Mouse (Mus musculus): ENCODE measurements around the gene Tomm20l.
"Not testable (repeated sequence)": the region's sequence is repeated elsewhere in the genome, so short reads cannot be mapped to it uniquely, and the experiment has no call there.

Gene Tomm20l

DNA sequence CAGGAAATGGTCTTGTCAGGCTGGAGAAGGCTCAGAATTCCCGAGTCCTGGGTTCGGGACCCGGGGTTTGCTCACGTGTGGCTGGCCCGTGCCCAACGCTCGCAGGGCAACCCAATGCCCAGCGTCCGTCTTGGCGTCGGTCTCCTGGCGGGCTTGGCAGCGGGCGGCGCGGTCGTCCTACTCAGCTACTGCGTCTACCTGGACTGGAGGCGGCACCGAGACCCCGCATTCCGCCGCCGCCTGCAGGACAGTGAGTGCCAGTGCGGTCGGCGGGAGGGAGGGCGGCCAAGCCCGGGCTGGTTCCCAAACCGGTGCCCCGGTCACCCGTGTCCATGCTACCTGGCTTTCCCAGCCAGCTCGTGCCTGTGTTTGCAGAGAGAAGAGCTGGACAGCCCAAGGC lies at the start of gene Tomm20l:
TSS of gene Tomm20l (plus strand) at position 98 of the 400 bp plus-strand sequence.
- DNase-seq: peak; percentile 44

GRCm38 (mm10) chr12:71069846-71070245 lies 41.4 kb upstream of the Tomm20l start:
- DNase-seq: no peak

DNA sequence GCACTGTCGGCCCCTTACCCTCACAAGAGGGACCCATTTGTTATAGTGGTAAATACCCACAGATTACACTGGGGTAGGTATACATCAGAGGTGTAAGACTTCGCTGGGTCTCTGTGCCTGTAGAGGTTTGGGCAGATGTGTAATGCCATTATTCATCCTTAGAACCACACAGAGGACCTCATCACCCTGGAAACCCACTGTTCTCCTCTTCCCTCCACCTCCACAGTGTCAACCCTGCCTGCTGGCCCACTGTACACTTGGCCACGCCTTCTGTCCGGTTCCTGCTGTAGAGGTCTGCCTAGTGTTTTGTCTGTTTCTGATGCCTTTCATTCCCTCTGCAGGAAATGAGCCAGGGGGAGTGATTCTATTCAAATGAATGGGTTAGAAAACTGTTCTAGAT lies 39.2 kb upstream of the Tomm20l start:
- DNase-seq: no peak

GRCm38 (mm10) chr12:71073113-71073730 lies 38.0 kb upstream of the Tomm20l start:
- peak; percentile 20 for DNase-seq

DNA sequence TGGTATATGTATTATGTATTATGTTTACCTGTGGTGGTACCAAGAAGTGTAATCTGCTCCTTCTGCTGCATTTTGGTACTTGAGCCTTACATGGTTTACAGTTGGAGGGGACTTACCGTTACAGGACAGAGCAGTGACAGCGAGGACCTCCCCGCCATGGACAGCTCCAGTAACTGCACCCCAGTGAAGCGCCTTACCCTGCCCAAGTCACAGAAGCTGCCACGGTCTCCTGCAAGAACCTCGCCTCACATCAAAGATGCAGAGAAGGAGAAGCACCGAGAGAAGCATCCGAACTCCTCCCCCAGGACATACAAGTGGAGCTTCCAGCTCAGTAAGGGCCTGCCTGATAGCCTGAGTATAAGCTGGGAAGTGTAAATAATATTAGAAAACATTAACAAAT lies 24.9 kb upstream of the Tomm20l start:
- no peak for DNase-seq

DNA sequence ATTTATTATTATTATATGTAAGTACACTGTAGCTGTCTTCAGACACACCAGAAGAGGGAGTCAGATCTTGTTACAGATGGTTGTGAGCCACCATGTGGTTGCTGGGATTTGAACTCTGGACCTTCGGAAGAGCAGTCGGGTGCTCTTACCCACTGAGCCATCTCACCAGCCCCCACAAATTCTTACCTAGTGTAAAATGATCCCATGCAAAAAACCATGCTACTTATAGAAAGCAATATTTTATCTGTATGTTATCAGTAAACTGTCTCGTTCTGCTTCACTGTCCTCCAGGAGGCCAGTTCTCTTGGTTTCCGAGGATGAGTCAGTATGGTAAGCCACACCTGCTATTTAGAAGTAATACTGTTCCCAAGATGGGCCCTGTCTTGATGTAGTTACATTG lies 7.0 kb upstream of the Tomm20l start:
- DNase-seq: not testable (repeated sequence)

GRCm38 (mm10) chr12:71107216-71107771 lies 3.9 kb upstream of the Tomm20l start:
- no peak for DNase-seq

DNA sequence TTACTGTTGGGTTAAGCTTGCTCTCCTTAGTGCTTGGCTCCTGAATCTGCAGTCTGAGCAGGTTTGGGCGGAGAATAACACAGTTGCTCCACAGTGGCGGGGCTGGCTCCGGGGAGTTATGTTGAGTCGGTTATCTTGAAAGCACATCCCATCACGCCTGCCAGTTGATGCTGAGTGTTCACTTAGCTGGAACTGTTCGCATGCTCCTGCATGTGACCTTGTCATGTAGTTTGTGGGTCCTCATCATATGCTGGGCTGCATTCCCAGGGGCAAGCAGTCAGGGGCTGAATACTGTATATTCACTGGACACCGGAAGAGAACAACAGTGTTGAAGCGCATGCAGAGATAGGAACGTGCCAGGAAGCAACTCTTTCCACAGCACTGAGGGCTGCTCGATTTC lies 1.8 kb downstream of the Tomm20l start:
- DNase-seq: no peak

DNA sequence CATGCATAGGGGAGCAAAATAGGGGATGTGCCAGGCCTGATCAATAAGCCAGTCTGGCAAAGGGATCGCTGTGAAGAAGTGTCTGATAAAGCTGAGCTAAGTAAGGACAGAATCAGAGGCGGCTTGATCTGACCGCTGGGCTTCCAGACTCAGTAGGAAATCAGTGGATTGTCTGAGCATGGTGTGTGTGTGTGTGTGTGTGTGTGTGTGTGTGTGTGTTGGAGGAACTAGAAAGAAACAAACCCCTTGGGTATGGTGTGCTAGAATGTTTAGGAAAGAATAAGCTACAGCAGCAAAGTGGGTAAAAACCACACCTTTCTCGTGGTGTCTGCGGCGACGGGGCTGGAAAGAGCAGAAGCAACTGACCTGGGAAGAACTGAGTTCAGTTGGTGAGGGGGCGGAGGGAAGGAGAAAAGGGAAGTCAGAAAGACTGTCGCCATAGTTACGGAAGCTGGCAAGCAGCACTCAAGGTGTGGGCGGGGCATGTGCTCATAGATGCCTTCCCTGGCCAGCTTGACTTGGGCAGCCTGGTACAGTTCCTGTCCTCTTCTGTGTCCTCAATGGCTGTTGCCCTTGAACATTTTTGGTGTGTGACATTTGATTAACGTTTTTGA lies 2.6 kb downstream of the Tomm20l start:
- no peak for DNase-seq

DNA sequence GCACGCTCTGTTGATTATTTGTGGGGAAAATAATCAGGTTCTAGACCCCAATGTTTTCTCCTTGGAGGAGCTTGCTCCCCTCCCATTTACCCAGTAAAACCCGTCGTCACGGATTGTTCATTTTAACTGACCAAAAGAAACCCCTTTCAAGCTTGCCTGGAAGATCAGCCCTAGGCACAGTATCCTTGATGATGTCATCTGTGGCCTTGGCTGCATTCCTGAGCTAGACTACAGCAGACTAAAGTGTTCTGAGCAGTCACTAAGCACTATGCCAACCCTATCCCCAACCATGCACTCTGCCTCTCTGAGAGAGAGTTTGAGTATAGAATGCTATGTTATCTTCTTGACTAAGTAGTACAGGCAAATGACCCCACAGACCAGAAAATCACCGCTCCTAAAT lies 5.2 kb downstream of the Tomm20l start:
- DNase-seq: no peak

- DNase-seq: no peak
These were observed 11.5 kb downstream of the Tomm20l start for GRCm38 (mm10) chr12:71122731-71123130.

GRCm38 (mm10) chr12:71123286-71123685 lies 12.1 kb downstream of the Tomm20l start:
- peak; percentile 82 for DNase-seq

- DNase-seq: no peak
These were observed 24.4 kb downstream of the Tomm20l start for GRCm38 (mm10) chr12:71135581-71135980.

DNA sequence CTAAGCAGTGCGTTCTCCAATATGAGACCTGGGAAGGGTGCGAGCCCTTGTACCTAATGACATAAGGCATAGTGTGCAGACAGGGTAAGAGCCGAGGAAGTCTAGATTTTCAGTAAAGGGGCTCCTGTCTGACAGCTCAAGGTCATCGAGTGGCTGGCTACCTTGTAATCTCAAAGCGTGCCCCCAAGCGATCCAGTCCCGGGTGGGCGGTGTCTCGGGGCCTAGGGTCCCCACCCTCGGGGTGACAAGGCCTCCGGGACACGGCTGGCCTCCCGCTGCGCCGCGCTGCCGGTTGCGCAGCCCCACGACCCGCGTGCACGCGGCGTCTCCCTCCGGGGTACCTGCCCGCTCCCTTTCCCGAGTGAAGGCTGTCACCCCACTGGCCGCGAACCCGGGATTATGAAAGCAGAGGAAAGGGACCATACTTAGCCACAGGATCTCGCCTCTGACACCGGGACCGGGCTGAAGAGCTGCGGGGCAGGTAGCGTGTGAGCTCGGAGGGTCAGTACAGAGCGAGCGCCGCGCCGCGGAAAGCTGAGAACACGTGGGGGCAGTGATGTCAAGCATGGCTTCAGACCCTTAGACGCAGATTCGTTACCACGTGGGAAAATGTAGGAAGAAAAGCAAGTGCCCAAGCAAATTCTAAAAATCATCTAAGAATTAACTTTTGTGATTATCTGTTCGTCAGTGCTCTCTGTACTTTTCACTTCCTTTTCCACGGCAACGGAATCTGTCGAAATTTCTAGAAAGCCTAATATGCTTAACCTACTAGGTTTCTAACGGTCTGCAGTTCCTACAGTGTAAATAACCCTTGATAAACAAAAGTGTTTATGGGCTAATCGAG lies 25.1 kb downstream of the Tomm20l start, which contains the start of the genes Timm9 and 2700049A03Rik:
TSS of gene Timm9 (minus strand) at position 555 of the 844 bp plus-strand sequence.
TSS of gene 2700049A03Rik (plus strand) at position 719 of the 844 bp plus-strand sequence.
- DNase-seq: peak; percentile 79

- peak; percentile 72 for DNase-seq
These were observed 25.8 kb downstream of the Tomm20l start for GRCm38 (mm10) chr12:71136974-71137491.

DNA sequence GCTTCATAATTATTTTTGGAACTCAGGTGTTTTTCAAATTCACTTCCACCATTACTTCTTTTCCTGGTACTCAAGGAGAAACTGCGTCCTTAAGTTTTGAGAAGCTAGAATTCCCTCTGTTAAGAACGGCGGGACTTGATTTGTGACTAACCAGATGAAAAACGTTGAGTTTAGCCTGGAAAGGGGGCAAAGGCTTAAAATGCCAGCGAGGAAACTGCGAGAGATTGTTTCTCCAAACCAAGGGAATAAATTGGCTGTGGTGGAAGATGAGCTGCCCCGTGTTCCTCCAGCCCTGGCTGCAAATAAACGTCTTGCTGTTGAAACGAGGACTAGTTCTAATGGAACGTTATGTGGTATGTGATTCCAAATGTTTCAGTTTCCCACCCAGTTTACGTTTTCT lies 26.5 kb downstream of the Tomm20l start:
- no peak for DNase-seq

DNA sequence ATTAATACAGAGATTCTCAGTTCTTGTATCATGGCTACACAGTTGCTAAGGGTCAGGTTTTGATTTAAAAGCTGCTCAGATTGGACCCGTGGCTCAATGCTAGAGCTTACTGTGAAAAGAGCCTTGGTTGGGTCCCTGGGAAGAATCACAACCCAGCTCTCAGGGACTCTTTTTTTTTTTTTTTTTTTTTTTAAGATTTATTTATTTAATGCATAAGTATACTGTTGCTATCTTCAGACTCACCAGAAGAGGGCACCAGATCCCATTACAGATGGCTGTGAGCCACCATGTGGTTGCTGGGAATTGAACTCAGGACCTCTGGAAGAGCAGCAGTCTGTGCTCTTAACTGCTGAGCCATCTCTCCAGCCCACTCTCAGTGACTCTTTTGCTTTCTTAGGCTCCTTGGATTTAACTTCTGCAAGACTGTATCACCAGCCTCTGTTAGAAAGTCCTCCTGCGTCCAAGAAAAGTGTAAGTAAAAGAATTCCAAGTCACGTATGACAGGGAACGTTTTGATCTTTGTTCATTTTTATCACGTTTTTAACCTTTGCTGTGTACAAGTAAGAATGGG lies 28.1 kb downstream of the Tomm20l start:
- DNase-seq: no peak

DNA sequence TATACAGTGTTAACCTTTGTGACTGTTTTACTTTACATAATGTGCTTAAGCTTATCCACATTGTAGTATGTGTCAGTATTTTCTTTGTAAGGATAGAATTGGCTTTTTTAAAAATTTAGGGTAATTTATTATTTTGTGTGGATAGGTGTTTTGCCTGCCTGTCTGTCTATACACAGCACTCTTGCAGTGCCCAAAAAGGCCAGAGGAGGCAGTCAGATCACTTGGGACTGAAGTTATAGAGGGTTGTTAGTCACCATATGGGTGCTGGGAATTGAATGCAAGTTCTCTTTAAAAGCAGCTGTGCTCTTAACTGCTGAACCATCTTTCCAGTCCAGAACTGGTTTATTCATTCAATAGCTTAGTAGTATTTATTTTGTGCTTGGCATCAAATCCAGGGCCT lies 30.0 kb downstream of the Tomm20l start:
- DNase-seq: no peak

- DNase-seq: no peak
These were observed 36.4 kb downstream of the Tomm20l start for GRCm38 (mm10) chr12:71147641-71148040.

GRCm38 (mm10) chr12:71148801-71149200 lies 37.6 kb downstream of the Tomm20l start:
- no peak for DNase-seq

DNA sequence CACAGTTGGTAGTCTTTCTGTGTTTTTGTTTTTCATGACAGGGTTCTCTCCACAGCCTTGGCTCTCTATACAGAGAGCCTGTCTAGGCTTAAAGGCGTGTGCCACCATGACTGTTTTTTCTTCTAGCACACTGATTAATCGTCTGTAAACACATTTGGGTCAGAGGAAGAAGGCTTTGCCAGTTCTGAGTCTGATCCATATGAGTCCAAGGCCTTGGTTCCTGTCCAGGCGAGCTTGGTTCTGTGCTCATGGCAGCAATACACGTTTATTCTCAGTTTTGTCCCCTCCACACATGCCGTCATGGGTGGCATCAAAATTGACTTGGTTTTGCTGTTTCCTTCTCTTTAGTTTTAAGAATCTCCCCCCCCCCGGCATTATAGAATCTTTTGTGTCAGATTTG lies 38.2 kb downstream of the Tomm20l start:
- DNase-seq: no peak

GRCm38 (mm10) chr12:71150167-71150566 lies 38.9 kb downstream of the Tomm20l start:
- DNase-seq: no peak

DNA sequence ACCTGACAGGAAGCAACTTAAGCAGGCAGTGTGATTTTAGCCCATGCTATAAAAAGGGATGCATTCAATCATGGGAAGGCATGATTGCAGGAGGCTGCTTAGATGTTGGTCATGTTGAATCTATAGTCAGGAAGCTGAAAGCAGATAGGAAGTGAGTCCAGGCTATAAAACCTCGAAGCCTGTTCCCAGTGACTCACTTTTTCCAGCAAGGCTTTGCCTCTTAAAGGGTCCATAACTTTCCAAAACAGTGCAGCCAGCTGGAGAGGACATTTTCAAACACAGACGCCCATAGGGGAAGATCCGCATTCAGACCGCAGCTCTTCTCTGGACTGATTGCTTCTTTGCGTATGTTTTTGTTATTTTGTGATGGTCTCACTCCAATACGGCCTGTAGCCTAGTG lies 43.8 kb downstream of the Tomm20l start:
- DNase-seq: no peak

All from cerebellum, adult 11 months (tissue).